Mouse (Mus musculus) bone marrow macrophage, adult 2 months (primary cell): ENCODE data around the gene Socs3.

Source experiments
- CTCF ChIP-seq: IDR thresholded peaks from 2 replicates; pipeline ENCODE4 v1.5.1; 2012; ENCODE audit warnings: low read depth, mild to moderate bottlenecking, low read length, moderate library complexity
- POLR2A ChIP-seq: IDR thresholded peaks from 2 replicates; pipeline ENCODE4 v1.6.1; 2012; ENCODE audit warnings: mild to moderate bottlenecking, low read depth, low read length, borderline replicate concordance

DNA sequence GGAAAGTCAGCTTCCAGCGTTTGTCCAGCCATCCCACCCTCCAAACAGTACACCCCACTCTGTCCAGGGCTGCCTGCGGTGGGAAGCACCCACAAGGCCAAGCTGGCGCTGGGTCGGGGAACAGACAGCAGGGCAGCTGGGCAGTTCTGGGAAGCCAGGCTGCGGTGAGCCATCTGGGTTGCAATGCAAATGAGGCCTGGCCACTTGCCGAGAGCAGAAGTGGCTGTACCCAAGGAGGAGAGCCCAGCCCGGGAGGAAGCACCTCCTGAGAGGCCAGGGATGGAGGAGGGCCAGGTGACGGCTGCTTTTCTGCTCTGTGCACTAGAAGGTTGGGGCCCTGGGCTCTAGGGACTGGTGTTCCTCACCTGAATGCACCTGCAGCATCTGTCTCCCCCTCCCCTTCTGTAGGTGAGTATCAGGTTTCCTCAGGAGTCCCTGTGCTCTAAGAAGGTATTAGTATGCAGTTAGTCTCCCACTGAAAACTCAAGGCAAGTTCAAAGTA, 6.3 kb upstream of the Socs3 start:
- TF ChIP-seq POLR2A (no peak), CTCF (no peak)
